Mouse (Mus musculus): ENCODE results near the gene Eed.

Gene Eed

GRCm38 (mm10) chr7:89981557-89981956 lies 774 bp upstream of the Eed start:
- DNase-seq (ENCODE audit: low read depth, low spot score): no peak

GRCm38 (mm10) chr7:89980133-89980484 lies 674 bp downstream of the Eed start:
- no peak for DNase-seq (ENCODE audit: low read depth, low spot score)

- DNase-seq (ENCODE audit: low read depth, low spot score): no peak
These were observed 1.2 kb downstream of the Eed start for GRCm38 (mm10) chr7:89979432-89980130.

GRCm38 (mm10) chr7:89976796-89977195 lies 4.0 kb downstream of the Eed start:
- no peak for DNase-seq (ENCODE audit: low read depth, low spot score)

- no peak for DNase-seq (ENCODE audit: low read depth, low spot score)
These were observed 5.2 kb downstream of the Eed start for GRCm38 (mm10) chr7:89975571-89975970.

- DNase-seq (ENCODE audit: low read depth, low spot score): no peak
These were observed 13.5 kb downstream of the Eed start for GRCm38 (mm10) chr7:89967235-89967634.

GRCm38 (mm10) chr7:89966771-89967170 lies 14.0 kb downstream of the Eed start:
- DNase-seq (ENCODE audit: low read depth, low spot score): no peak

GRCm38 (mm10) chr7:89963135-89963534 lies 17.6 kb downstream of the Eed start:
- DNase-seq (ENCODE audit: low read depth, low spot score): no peak

- DNase-seq (ENCODE audit: low read depth, low spot score): no peak
These were observed 23.5 kb downstream of the Eed start for GRCm38 (mm10) chr7:89957300-89957699.

GRCm38 (mm10) chr7:89954261-89954660 lies 26.5 kb downstream of the Eed start:
- no peak for DNase-seq (ENCODE audit: low read depth, low spot score)

- no peak for DNase-seq (ENCODE audit: low read depth, low spot score)
These were observed 31.4 kb downstream of the Eed start for GRCm38 (mm10) chr7:89949403-89949802.

GRCm38 (mm10) chr7:89948026-89948425 lies 32.8 kb downstream of the Eed start:
- DNase-seq (ENCODE audit: low read depth, low spot score): no peak

- peak; percentile 99 for DNase-seq (ENCODE audit: low read depth, low spot score)
These were observed 40.0 kb downstream of the Eed start, which contains the start of gene Hikeshi for GRCm38 (mm10) chr7:89940571-89941463. Gene Hikeshi, minus strand, starts transcription at chr7:89941204.

- DNase-seq (ENCODE audit: low read depth, low spot score): peak; percentile 22
These were observed 41.1 kb downstream of the Eed start for GRCm38 (mm10) chr7:89939497-89940353.

- DNase-seq (ENCODE audit: low read depth, low spot score): no peak
These were observed 57.2 kb downstream of the Eed start for GRCm38 (mm10) chr7:89923441-89924180.

- no peak for DNase-seq (ENCODE audit: low read depth, low spot score)
These were observed 63.0 kb downstream of the Eed start for GRCm38 (mm10) chr7:89917776-89918175.

GRCm38 (mm10) chr7:89916711-89917110 lies 64.1 kb downstream of the Eed start:
- DNase-seq (ENCODE audit: low read depth, low spot score): no peak

GRCm38 (mm10) chr7:89913432-89914158 lies 67.2 kb downstream of the Eed start:
- no peak for DNase-seq (ENCODE audit: low read depth, low spot score)

GRCm38 (mm10) chr7:89912356-89912755 lies 68.4 kb downstream of the Eed start:
- no peak for DNase-seq (ENCODE audit: low read depth, low spot score)

GRCm38 (mm10) chr7:89909711-89910110 lies 71.1 kb downstream of the Eed start:
- DNase-seq (ENCODE audit: low read depth, low spot score): no peak
